Mouse (Mus musculus): ENCODE data around the gene Nup133. TPM values are rescaled to one million over a fixed set of nuclear protein-coding genes. Genes with fewer than 3 reads are reported as not detected.
A peak's percentile ranks its signal among the peaks of the same experiment; 100 is the strongest.

Gene Nup133
- polyA plus RNA-seq, 1 experiment = 11.7 TPM

- Histone ChIP-seq H3K36me3 (ENCODE audit: control insufficient read depth, insufficient read depth) (no peaks in the 10 kb centered on the region), H3K27me3 (ENCODE audit: control insufficient read depth, insufficient read depth, insufficient read length) (peaks cover 6% of the 10 kb centered on the region), H3K4me3 (peak overlapping the region; percentile 71), H3K79me2 (ENCODE audit: control insufficient read depth, insufficient read depth) (no peaks in the 10 kb centered on the region), H3K4me2 (ENCODE audit: low read depth) (peak overlapping the region; percentile 73), H3ac (ENCODE audit: control insufficient read depth, insufficient read length) (peak overlapping the region; percentile 26)
- TF ChIP-seq MYOD1 (IDR thresholded peaks at IDR 0.05; ENCODE audit: control insufficient read depth in 1 of 3, insufficient read length in 2 of 3, low read depth in 2 of 3) = no peak
- no peak for TF ChIP-seq TCF12 (IDR thresholded peaks at IDR 0.05; ENCODE audit: insufficient read depth, poor library complexity, severe bottlenecking)
- TF ChIP-seq SRF (IDR thresholded peaks at IDR 0.05; ENCODE audit: control insufficient read depth, insufficient read length, low read depth) = no peak
- no peak for TF ChIP-seq POLR2AphosphoS2 (IDR thresholded peaks at IDR 0.05; ENCODE audit: insufficient read length, low read depth)
- no peak for TF ChIP-seq POLR2A (IDR thresholded peaks at IDR 0.05; ENCODE audit: insufficient read length, low read depth)
- TF ChIP-seq REST (IDR thresholded peaks at IDR 0.05; ENCODE audit: insufficient read depth, insufficient read length) = no peak
- no peak for TF ChIP-seq MYOG (IDR thresholded peaks at IDR 0.05; ENCODE audit: control insufficient read depth in 1 of 3, insufficient read depth in 1 of 3, insufficient read length in 2 of 3, low read depth in 2 of 3)
- no peak for TF ChIP-seq MAX (IDR thresholded peaks at IDR 0.05; ENCODE audit: low read depth)
- TF ChIP-seq TCF3 (IDR thresholded peaks at IDR 0.05; ENCODE audit: insufficient read length, low read depth) = no peak
- no peak for TF ChIP-seq E2F4 (IDR thresholded peaks at IDR 0.05; ENCODE audit: insufficient read depth)
- no peak for TF ChIP-seq USF1 (IDR thresholded peaks at IDR 0.05; ENCODE audit: low read depth)
- TF ChIP-seq CEBPB (IDR thresholded peaks at IDR 0.05; ENCODE audit: insufficient read depth, poor library complexity, severe bottlenecking) = no peak
These were observed 90.5 kb downstream of the Nup133 start for GRCm38 (mm10) chr8:123858574-123858940.

GRCm38 (mm10) chr8:123857361-123857760 lies 91.7 kb downstream of the Nup133 start:
- TF ChIP-seq TCF12 (IDR thresholded peaks at IDR 0.05; ENCODE audit: insufficient read depth, poor library complexity, severe bottlenecking) = no peak
- no peak for TF ChIP-seq REST (IDR thresholded peaks at IDR 0.05; ENCODE audit: insufficient read depth, insufficient read length)
- no peak for TF ChIP-seq CEBPB (IDR thresholded peaks at IDR 0.05; ENCODE audit: insufficient read depth, poor library complexity, severe bottlenecking)
- no peak for TF ChIP-seq SRF (IDR thresholded peaks at IDR 0.05; ENCODE audit: control insufficient read depth, insufficient read length, low read depth)
- no peak for TF ChIP-seq MAX (IDR thresholded peaks at IDR 0.05; ENCODE audit: low read depth)
- no peak for TF ChIP-seq MYOD1 (IDR thresholded peaks at IDR 0.05; ENCODE audit: control insufficient read depth in 1 of 3, insufficient read length in 2 of 3, low read depth in 2 of 3)
- TF ChIP-seq E2F4 (IDR thresholded peaks at IDR 0.05; ENCODE audit: insufficient read depth) = no peak
- no peak for TF ChIP-seq POLR2A (IDR thresholded peaks at IDR 0.05; ENCODE audit: insufficient read length, low read depth)
- no peak for TF ChIP-seq USF1 (IDR thresholded peaks at IDR 0.05; ENCODE audit: low read depth)
- TF ChIP-seq MYOG (IDR thresholded peaks at IDR 0.05; ENCODE audit: control insufficient read depth in 1 of 3, insufficient read depth in 1 of 3, insufficient read length in 2 of 3, low read depth in 2 of 3) = no peak
- no peak for TF ChIP-seq POLR2AphosphoS2 (IDR thresholded peaks at IDR 0.05; ENCODE audit: insufficient read length, low read depth)
- TF ChIP-seq TCF3 (IDR thresholded peaks at IDR 0.05; ENCODE audit: insufficient read length, low read depth) = no peak
- H3ac ChIP-seq (ENCODE audit: control insufficient read depth, insufficient read length) = no peak overlapping the region
- no peaks in the 10 kb centered on the region for H3K27me3 ChIP-seq (ENCODE audit: control insufficient read depth, insufficient read depth, insufficient read length)
- no peaks in the 10 kb centered on the region for H3K36me3 ChIP-seq (ENCODE audit: control insufficient read depth, insufficient read depth)
- H3K79me2 ChIP-seq (ENCODE audit: control insufficient read depth, insufficient read depth) = no peaks in the 10 kb centered on the region
- no peak overlapping the region for H3K4me3 ChIP-seq
- H3K4me2 ChIP-seq (ENCODE audit: low read depth) = no peak overlapping the region

- Histone ChIP-seq H3K4me3 (no peak overlapping the region), H3K79me2 (ENCODE audit: control insufficient read depth, insufficient read depth) (no peaks in the 10 kb centered on the region), H3K36me3 (ENCODE audit: control insufficient read depth, insufficient read depth) (no peaks in the 10 kb centered on the region), H3K27me3 (ENCODE audit: control insufficient read depth, insufficient read depth, insufficient read length) (no peaks in the 10 kb centered on the region), H3K4me2 (ENCODE audit: low read depth) (no peak overlapping the region), H3ac (ENCODE audit: control insufficient read depth, insufficient read length) (no peak overlapping the region)
- TF ChIP-seq POLR2AphosphoS2 (IDR thresholded peaks at IDR 0.05; ENCODE audit: insufficient read length, low read depth) = no peak
- no peak for TF ChIP-seq USF1 (IDR thresholded peaks at IDR 0.05; ENCODE audit: low read depth)
- no peak for TF ChIP-seq TCF3 (IDR thresholded peaks at IDR 0.05; ENCODE audit: insufficient read length, low read depth)
- no peak for TF ChIP-seq MYOG (IDR thresholded peaks at IDR 0.05; ENCODE audit: control insufficient read depth in 1 of 3, insufficient read depth in 1 of 3, insufficient read length in 2 of 3, low read depth in 2 of 3)
- TF ChIP-seq REST (IDR thresholded peaks at IDR 0.05; ENCODE audit: insufficient read depth, insufficient read length) = no peak
- TF ChIP-seq E2F4 (IDR thresholded peaks at IDR 0.05; ENCODE audit: insufficient read depth) = no peak
- TF ChIP-seq MYOD1 (IDR thresholded peaks at IDR 0.05; ENCODE audit: control insufficient read depth in 1 of 3, insufficient read length in 2 of 3, low read depth in 2 of 3) = no peak
- TF ChIP-seq MAX (IDR thresholded peaks at IDR 0.05; ENCODE audit: low read depth) = no peak
- TF ChIP-seq TCF12 (IDR thresholded peaks at IDR 0.05; ENCODE audit: insufficient read depth, poor library complexity, severe bottlenecking) = no peak
- no peak for TF ChIP-seq CEBPB (IDR thresholded peaks at IDR 0.05; ENCODE audit: insufficient read depth, poor library complexity, severe bottlenecking)
- no peak for TF ChIP-seq SRF (IDR thresholded peaks at IDR 0.05; ENCODE audit: control insufficient read depth, insufficient read length, low read depth)
- no peak for TF ChIP-seq POLR2A (IDR thresholded peaks at IDR 0.05; ENCODE audit: insufficient read length, low read depth)
These were observed 94.2 kb downstream of the Nup133 start for GRCm38 (mm10) chr8:123854733-123855475.

- TF ChIP-seq SRF (IDR thresholded peaks at IDR 0.05; ENCODE audit: control insufficient read depth, insufficient read length, low read depth) = no peak
- no peak for TF ChIP-seq USF1 (IDR thresholded peaks at IDR 0.05; ENCODE audit: low read depth)
- TF ChIP-seq CEBPB (IDR thresholded peaks at IDR 0.05; ENCODE audit: insufficient read depth, poor library complexity, severe bottlenecking) = no peak
- TF ChIP-seq MYOD1 (IDR thresholded peaks at IDR 0.05; ENCODE audit: control insufficient read depth in 1 of 3, insufficient read length in 2 of 3, low read depth in 2 of 3) = no peak
- no peak for TF ChIP-seq TCF12 (IDR thresholded peaks at IDR 0.05; ENCODE audit: insufficient read depth, poor library complexity, severe bottlenecking)
- TF ChIP-seq POLR2A (IDR thresholded peaks at IDR 0.05; ENCODE audit: insufficient read length, low read depth) = no peak
- no peak for TF ChIP-seq POLR2AphosphoS2 (IDR thresholded peaks at IDR 0.05; ENCODE audit: insufficient read length, low read depth)
- TF ChIP-seq MYOG (IDR thresholded peaks at IDR 0.05; ENCODE audit: control insufficient read depth in 1 of 3, insufficient read depth in 1 of 3, insufficient read length in 2 of 3, low read depth in 2 of 3) = no peak
- no peak for TF ChIP-seq REST (IDR thresholded peaks at IDR 0.05; ENCODE audit: insufficient read depth, insufficient read length)
- TF ChIP-seq E2F4 (IDR thresholded peaks at IDR 0.05; ENCODE audit: insufficient read depth) = no peak
- TF ChIP-seq MAX (IDR thresholded peaks at IDR 0.05; ENCODE audit: low read depth) = no peak
- no peak for TF ChIP-seq TCF3 (IDR thresholded peaks at IDR 0.05; ENCODE audit: insufficient read length, low read depth)
- no peak overlapping the region for H3ac ChIP-seq (ENCODE audit: control insufficient read depth, insufficient read length)
- H3K4me3 ChIP-seq = no peak overlapping the region
- no peaks in the 10 kb centered on the region for H3K27me3 ChIP-seq (ENCODE audit: control insufficient read depth, insufficient read depth, insufficient read length)
- H3K36me3 ChIP-seq (ENCODE audit: control insufficient read depth, insufficient read depth) = no peaks in the 10 kb centered on the region
- H3K79me2 ChIP-seq (ENCODE audit: control insufficient read depth, insufficient read depth) = peaks cover 3% of the 10 kb centered on the region
- H3K4me2 ChIP-seq (ENCODE audit: low read depth) = no peak overlapping the region
These were observed 94.8 kb downstream of the Nup133 start for GRCm38 (mm10) chr8:123854252-123854651.
